Mouse (Mus musculus) stomach, postnatal 0 days (tissue): ENCODE data around the gene Vmn2r96. TPM values are rescaled to one million over a fixed set of nuclear protein-coding genes. Genes with fewer than 3 reads are reported as not detected.

ENCODE experiments used
- ATAC-seq: fragments of 200-750 bp; cut with Nextera tagmentation; 2 replicates; pipeline ENCODE4 v1.8.0; 2017; ENCODE audit not compliant: low FRiP score, low TSS enrichment
- DNase-seq: peaks from one replicate; pipeline ENCODE4 v3.0.0-alpha.2; 2016; ENCODE audit warnings: low spot score
- H3K27ac ChIP-seq: fragments of 300-500 bp; sonication (generic); replicated peaks from 2 replicates; pipeline ENCODE4 v1.5.1; 2014; ENCODE audit warnings: mild to moderate bottlenecking, control low read depth
- H3K27me3 ChIP-seq: fragments of 300-500 bp; sonication (generic); 2 replicates; pipeline ENCODE4 v1.6.1; 2014; ENCODE audit warnings: low read length; ENCODE audit not compliant: control insufficient read depth, insufficient read depth
- H3K36me3 ChIP-seq: fragments of 300-500 bp; sonication (generic); 2 replicates; pipeline ENCODE4 v1.6.1; 2014; ENCODE audit warnings: low read length, mixed read lengths; ENCODE audit not compliant: control insufficient read depth, insufficient read depth
- H3K4me1 ChIP-seq: fragments of 300-500 bp; sonication (generic); replicated peaks from 2 replicates; pipeline ENCODE4 v1.6.1; 2014; ENCODE audit warnings: antibody characterized with exemption; ENCODE audit not compliant: control insufficient read depth, insufficient read depth
- H3K4me2 ChIP-seq: fragments of 300-500 bp; sonication (generic); replicated peaks from 2 replicates; pipeline ENCODE4 v1.6.1; 2014; ENCODE audit warnings: low read depth, mild to moderate bottlenecking, control low read depth, moderate library complexity
- H3K4me3 ChIP-seq: fragments of 300-500 bp; sonication (generic); 2 replicates; pipeline ENCODE4 v1.5.1; 2014; ENCODE audit warnings: low read depth, low read length, control low read depth
- H3K9ac ChIP-seq: fragments of 300-500 bp; sonication (generic); 2 replicates; pipeline ENCODE4 v1.6.1; 2014; ENCODE audit warnings: mild to moderate bottlenecking, low read length, control low read depth, mixed read lengths
- H3K9me3 ChIP-seq: fragments of 300-500 bp; sonication (generic); 2 replicates; pipeline ENCODE4 v1.6.1; 2016; ENCODE audit warnings: low read length; ENCODE audit not compliant: control insufficient read depth
- CTCF ChIP-seq: IDR thresholded peaks from 2 replicates; pipeline ENCODE4 v1.5.1; 2016; ENCODE audit warnings: antibody characterized with exemption, low read depth, mild to moderate bottlenecking, moderate library complexity
- EP300 ChIP-seq: optimal IDR thresholded peaks from 2 replicates; pipeline ENCODE3; 2016; ENCODE audit warnings: antibody characterized with exemption
- polyA plus RNA-seq: library from polyadenylated mRNA; unstranded; fragments of >200 nt; fragmentation: Nextera tagmentation; extraction: Ambion mirVana; gene quantifications from 2 replicates; pipeline ENCODE4 v1.2.1, GENCODE M21; 2015

Vmn2r96 gene
- polyA plus RNA-seq, 1 experiment from 2014 or later: not detected

- Histone ChIP-seq H3K4me1 (no peaks in the 10 kb centered on the region), H3K9ac (no peak overlapping the region), H3K36me3 (no peaks in the 10 kb centered on the region), H3K9me3 (no peaks in the 10 kb centered on the region), H3K4me2 (no peak overlapping the region), H3K4me3 (no peak overlapping the region), H3K27me3 (no peaks in the 10 kb centered on the region), H3K27ac (no peak overlapping the region)
- ATAC-seq: no peak
- TF ChIP-seq EP300 (no peak), CTCF (no peak)
- DNase-seq: no peak
Observed at GRCm38 (mm10) chr17:18626532-18626931, 53.6 kb downstream of the Vmn2r96 start.

Other genes starting within 250 kb of the Vmn2r96 start
- gene Vmn2r95, start 149.1 kb upstream of the Vmn2r96 start, polyA plus RNA-seq: 0.01 TPM in 1 of 2 replicates, not detected in the other